Mouse (Mus musculus) adrenal gland (tissue): ENCODE measurements at regions not wholly inside any gene's neighbourhood (a gene's known extent, or its start where the extent isn't known, plus 50 kb on each side); places are given as distances from the start of the nearest gene placed in this dataset.

Source experiments
- intact Hi-C: fragments of 180-260 bp; cut with DNase I; formaldehyde crosslinking; loops from one replicate; pipeline ENCODE4 v1.15.1; 2025
- microRNA-seq, 2 experiments: library from miRNA; unstranded; fragments of <30 nt; microRNA quantifications; one replicate each; pipeline ENCODE4; 2019

GRCm38 (mm10) chrX:19080021-19080420 is 401.1 kb downstream of the Tex13c3 start:
- intact Hi-C loops = no loop called here

Small RNA genes in the stretch of these regions (microRNA-seq; reads per million reads assigned to microRNA genes)
- gene Mir221 (1,001 to 1,524 reads per million in 2 experiments), gene Mir222 (130 to 580 reads per million in 2 experiments)
